Mouse (Mus musculus) T-helper 17 cell (primary cell): ENCODE measurements around the gene Mrpl45.

Source experiments
- in situ Hi-C, 2 experiments: fragments of 300-600 bp; cut with MboI, MseI; formaldehyde crosslinking; loops; 1 replicate in 1 of 2; 2 replicates in 1 of 2; pipeline ENCODE4 v1.15.1; 2025; ENCODE audit warnings: high pct_unique_total_duplicates in 2 of 2

The Mrpl45 gene

DNA sequence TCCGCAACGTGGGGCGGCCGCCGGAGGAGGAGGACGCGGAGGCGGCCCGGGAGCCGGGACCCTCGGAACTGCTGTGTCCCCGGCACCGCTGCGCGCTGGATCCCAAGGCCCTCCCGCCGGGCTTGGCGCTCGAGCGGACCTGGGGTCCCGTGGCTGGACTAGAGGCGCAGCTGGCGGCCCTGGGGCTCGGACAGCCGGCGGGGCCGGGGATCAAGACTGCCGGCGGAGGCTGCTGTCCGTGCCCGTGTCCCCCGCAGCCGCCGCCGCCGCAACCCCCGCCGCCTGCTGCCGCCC, 47.1 kb downstream of the Mrpl45 start:
- in situ Hi-C loops: no loop called here

- in situ Hi-C loops: no loop called here
These were observed 47.6 kb downstream of the Mrpl45 start for GRCm38 (mm10) chr11:97362943-97363643.

- in situ Hi-C loops: no loop called here
These were observed 48.1 kb downstream of the Mrpl45 start for GRCm38 (mm10) chr11:97363644-97363995.

DNA sequence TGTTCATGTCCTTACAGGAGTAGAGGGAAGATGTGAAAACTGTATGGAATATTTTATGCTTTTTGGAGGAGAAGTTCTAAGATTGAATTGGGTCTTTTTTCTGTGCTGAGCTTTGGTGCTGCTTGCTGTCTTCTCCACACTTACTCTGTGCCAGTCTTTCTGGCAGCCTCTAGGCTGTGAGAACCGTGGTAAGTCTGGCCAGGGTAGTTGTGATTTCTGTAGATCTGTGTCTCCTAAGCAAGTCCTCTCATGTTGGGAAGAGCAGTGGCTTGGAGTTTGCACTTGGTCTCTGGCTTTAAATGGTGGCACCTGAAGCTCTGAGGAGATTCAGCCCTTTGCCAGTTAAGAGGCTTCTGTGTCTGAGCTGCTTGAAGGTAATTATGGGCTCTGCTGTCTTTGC, 50.0 kb downstream of the Mrpl45 start:
- in situ Hi-C loops: no loop called here

GRCm38 (mm10) chr11:97368501-97368900, 53.0 kb downstream of the Mrpl45 start:
- in situ Hi-C loops: no loop called here

- in situ Hi-C loops: no loop called here
These were observed 55.0 kb downstream of the Mrpl45 start for GRCm38 (mm10) chr11:97370329-97371091.

- in situ Hi-C loops: no loop called here
These were observed 56.8 kb downstream of the Mrpl45 start for GRCm38 (mm10) chr11:97372159-97372864.

DNA sequence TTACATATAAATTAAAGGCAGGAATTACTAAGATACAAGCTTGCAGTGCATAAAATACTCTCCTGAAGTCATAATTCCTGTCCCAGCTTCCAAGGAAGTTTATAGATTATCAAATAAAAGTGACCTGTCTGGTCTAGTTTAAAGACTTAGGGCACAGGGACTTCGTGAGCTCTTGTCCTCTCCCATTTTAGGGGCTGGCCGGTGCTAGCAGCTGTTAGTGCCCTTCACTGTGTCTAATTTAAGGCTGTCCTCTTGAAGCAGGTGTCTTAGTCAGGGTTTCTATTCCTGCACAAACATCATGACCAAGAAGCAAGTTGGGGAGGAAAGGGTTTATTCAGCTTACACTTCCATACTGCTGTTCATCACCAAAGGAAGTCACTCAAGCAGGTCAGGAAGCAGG, 57.9 kb downstream of the Mrpl45 start:
- in situ Hi-C loops: no loop called here
